In the genomic region with DNA sequence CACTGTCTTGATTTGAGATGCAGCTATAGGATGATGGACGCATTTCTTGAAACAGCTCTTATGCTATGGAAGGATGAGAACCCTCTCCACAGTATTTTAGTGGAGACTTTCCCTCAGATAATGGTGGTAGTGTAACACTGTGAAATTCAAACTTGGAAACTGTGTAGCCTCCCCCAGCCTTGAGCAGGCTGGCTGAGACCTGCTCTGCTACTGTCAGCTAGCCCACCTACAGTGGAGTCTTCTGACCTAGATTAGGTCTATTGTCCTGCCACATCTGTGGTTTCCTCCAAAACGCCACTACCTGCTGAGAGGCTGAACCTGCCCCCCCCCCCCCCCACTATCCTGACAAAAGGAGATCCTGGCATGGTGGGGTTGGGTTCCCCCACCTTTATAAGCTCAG, we compare ENCODE assay signal across 25 mouse cellular contexts.
"Had no signal": no experiment of that assay in that cellular context is flagged by ENCODE, and none has a peak within 500 bp of the region (broad histone marks: within the 10 kb centered on the region; RNA-seq: fewer than 3 reads in every experiment).

No protein-coding gene starts in this region.

- H3K4me2 ChIP-seq: heart, embryonic 12.5 days; hindbrain, embryonic 13.5 days; hindbrain, embryonic 15.5 days; kidney, embryonic 15.5 days; limb, embryonic 13.5 days; limb, embryonic 15.5 days; liver, embryonic 12.5 days had no signal

- H3K27ac ChIP-seq: gastrocnemius, adult 2 months; heart, embryonic 10.5 days; hindbrain, embryonic 13.5 days; hindbrain, embryonic 15.5 days; hindbrain, postnatal 0 days; kidney, embryonic 15.5 days; kidney, postnatal 0 days; limb, embryonic 13.5 days; limb, embryonic 15.5 days; liver, embryonic 12.5 days had no signal

- H3K4me3 ChIP-seq: gastrocnemius, adult 2 months; heart, embryonic 10.5 days; heart, embryonic 12.5 days; hindbrain, embryonic 13.5 days; hindbrain, embryonic 15.5 days; kidney, embryonic 15.5 days; limb, embryonic 13.5 days; limb, embryonic 15.5 days; liver, embryonic 12.5 days had no signal

- ATAC-seq: hindbrain, postnatal 0 days; intestine, embryonic 16.5 days; liver, embryonic 12.5 days had no signal

- H3K4me1 ChIP-seq: heart, embryonic 10.5 days; heart, embryonic 12.5 days; hindbrain, embryonic 13.5 days; hindbrain, embryonic 15.5 days; kidney, embryonic 15.5 days; limb, embryonic 13.5 days; limb, embryonic 15.5 days; liver, embryonic 12.5 days had no signal

- H3K9me3 ChIP-seq: heart, embryonic 10.5 days; heart, embryonic 12.5 days; hindbrain, embryonic 13.5 days; hindbrain, embryonic 15.5 days; kidney, embryonic 15.5 days; limb, embryonic 13.5 days; limb, embryonic 15.5 days; liver, embryonic 12.5 days had no signal

- H3K27me3 ChIP-seq: heart, embryonic 12.5 days; hindbrain, embryonic 13.5 days; hindbrain, embryonic 15.5 days; kidney, embryonic 15.5 days; limb, embryonic 13.5 days; limb, embryonic 15.5 days; liver, embryonic 12.5 days had no signal

- DNase-seq: gastrocnemius, adult 2 months; gastrocnemius, postnatal 10 days; gastrocnemius, postnatal 25 days; heart, adult 18-20 months; heart, postnatal 14 days; heart, postnatal 36 days; kidney, adult 11 months; kidney, adult 2 months; kidney, adult 9 months; kidney, postnatal 14 days; kidney, postnatal 36 days; layer of hippocampus, adult 9-11 months; layer of hippocampus, postnatal 36 days; left cerebral cortex, postnatal 4 days had no signal

- H3K9ac ChIP-seq: heart, embryonic 12.5 days; hindbrain, embryonic 13.5 days; hindbrain, embryonic 15.5 days; kidney, embryonic 15.5 days; limb, embryonic 13.5 days; limb, embryonic 15.5 days; liver, embryonic 12.5 days had no signal

- H3K36me3 ChIP-seq: heart, embryonic 10.5 days; heart, embryonic 12.5 days; hindbrain, embryonic 13.5 days; kidney, embryonic 15.5 days; limb, embryonic 13.5 days; limb, embryonic 15.5 days; liver, embryonic 12.5 days had no signal
